Mouse (Mus musculus) hematopoietic stem cell, adult 5-6 weeks (primary cell): ENCODE measurements around the gene Fgf22. TPM values are rescaled to one million over a fixed set of nuclear protein-coding genes. Genes with fewer than 3 reads are reported as not detected.

Source experiments
- ATAC-seq, 2 experiments: fragments of 125-278 bp in 1 of 2; replicated peaks in 1 of 2; 2 replicates each; pipeline ENCODE4 v1.8.0; 2016 to 2017; ENCODE audit warnings: inconsistent platforms in 2 of 2, mild to moderate bottlenecking in 2 of 2, moderate number of reproducible peaks in 2 of 2, low read depth in 1 of 2, moderate TSS enrichment in 1 of 2; ENCODE audit not compliant: low FRiP score in 2 of 2, poor library complexity in 2 of 2, severe bottlenecking in 2 of 2, insufficient read depth in 1 of 2, low TSS enrichment in 1 of 2
- total RNA-seq: library from RNA; stranded (forward); fragments of 172-1452, 232-1000 nt; gene quantifications from 2 replicates; pipeline ENCODE4 v1.2.3, GENCODE M21; 2017

Gene Fgf22
- total RNA-seq, 1 experiment from 2014 or later: not detected

DNA sequence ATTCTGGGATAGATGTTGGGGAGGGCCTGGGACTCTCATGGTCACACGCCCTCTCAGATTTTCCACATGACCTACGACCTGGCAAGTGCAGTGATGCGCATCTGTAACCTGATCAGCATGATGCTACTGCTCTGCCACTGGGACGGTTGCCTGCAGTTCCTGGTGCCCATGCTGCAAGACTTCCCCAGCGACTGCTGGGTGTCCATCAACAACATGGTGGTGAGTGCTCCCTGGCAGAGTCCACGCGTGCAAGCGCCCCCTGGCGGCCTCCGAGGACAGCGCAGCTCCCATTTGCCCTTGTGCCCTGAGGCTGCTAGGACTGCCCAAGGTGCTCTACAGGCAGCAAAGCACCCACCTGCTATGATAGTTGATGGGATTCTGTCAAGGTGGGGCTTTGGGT is 28.8 kb upstream of the Fgf22 start:
- ATAC-seq: peak in 1 of 2 experiments; percentile 62; a peak in 2 of 4 replicates

- no peak for ATAC-seq
These were observed 26.3 kb upstream of the Fgf22 start for GRCm38 (mm10) chr10:79728323-79729249.

DNA sequence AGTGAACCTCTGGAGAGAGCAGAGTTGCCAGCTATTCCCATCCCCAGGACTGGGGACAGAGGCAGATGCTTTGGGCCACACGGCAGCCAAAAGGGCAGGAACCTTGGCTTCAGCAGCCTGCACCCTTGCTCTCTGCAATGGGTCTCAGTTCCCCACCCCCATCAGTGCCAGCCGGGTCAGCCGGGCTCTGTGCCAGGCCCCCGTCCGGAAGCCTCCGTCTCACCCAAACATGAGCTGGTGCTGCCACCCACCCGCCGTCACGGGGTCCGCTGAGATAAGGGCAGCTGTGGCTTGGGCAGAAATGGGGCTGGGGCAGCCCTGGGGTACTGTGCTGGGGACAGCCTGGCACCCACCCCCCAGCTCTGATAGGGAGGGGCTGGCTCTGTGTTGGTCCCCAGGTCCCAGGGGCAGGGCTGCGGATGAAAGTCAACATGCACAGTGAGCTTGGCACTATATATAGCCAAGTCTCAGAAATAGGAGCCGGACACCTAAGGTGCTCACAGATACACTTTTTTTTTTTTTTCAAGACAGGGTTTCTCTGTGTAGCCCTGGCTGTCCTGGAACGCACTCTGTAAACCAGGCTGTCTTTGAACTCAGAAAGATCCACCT is 25.4 kb upstream of the Fgf22 start:
- 0 out of 4 replicates have a peak, but pooled peaks of 1 of the 2 experiments have one; percentile 19 for ATAC-seq

GRCm38 (mm10) chr10:79732500-79732899 is 22.4 kb upstream of the Fgf22 start:
- no peak for ATAC-seq

GRCm38 (mm10) chr10:79733847-79734246 is 21.0 kb upstream of the Fgf22 start:
- no peak for ATAC-seq

DNA sequence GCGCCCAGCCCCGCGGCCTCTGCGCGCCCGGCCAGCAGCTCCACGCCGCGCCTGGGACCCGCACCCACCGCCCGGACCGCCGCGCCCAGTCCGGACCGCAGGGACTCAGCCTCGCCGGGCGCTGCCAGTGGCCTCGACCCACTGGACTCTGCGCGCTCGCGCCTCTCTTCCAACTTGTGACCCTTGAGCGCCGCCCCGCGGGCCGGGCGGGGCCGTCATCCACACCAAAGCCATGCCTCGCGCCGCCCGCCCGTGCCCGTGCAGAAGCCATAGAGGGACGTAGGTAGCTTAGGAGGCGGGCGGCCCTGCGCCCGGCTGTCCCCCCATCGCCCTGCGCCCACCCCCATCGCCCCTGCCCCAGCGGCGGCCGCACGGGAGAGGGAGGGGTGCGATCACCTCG is 19.5 kb upstream of the Fgf22 start:
- no peak for ATAC-seq

DNA sequence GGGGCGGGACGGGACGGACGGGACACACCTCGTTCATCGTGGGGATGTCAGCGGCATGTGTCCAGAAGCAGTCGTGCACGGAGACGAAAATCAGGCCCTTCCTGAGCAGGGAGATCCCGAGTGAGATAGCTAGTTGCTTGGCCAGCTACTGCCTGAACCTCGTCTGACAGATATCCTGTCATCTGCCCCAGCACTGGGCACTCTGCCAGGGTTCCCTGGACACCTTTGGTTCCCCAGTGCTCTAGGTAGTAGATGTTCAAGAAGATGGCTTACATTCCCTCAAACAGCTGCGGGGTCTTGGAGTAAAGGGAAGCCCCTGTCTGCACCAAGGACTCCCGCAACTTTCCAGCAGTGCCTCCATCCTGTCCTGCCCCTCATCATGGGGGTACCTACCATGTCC is 18.2 kb upstream of the Fgf22 start:
- ATAC-seq: no peak

GRCm38 (mm10) chr10:79738259-79738658 is 16.6 kb upstream of the Fgf22 start:
- peak in 1 of 2 experiments; percentile 36; a peak in 1 of 4 replicates for ATAC-seq

DNA sequence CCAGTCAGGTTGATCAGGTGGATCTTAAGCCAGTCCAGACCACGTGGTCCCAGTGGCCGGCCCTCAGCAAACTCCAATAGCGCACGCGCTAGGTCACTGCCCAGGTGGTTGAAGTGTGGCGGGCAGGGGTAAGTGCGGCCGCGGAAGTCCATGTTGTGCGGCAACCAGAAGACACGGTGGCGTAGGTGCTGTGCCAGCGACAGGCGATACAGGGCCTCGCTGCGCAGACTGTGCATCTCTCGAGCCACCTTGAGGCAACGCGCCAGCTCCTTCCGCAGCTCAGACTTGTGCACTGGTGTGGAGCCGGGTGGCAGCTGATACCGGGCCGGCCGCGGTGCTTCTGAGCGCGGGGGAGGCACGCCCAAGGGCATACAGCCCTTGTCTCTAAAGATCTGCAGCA is 15.6 kb upstream of the Fgf22 start:
- ATAC-seq: no peak

DNA sequence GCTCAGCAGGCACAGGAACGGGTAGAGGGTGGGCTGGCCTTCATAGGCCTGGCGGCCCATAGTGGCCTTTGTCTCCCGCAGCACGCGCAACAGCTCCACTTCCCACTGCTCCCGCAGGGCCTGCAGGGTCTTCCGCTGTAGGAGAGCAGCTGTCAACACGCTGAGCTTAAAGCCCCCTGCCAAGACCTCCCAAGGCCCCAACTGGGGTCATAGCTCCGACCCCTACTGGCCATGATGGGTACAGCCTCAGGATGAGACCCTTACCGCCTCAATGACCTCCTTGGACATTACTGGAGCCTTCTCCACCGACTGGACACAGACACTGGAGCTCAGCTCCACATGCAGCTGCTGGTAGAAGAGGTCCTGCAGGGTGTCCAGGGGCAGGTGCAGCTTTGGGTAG is 14.0 kb upstream of the Fgf22 start:
- ATAC-seq: no peak

- ATAC-seq: no peak
These were observed 11.7 kb upstream of the Fgf22 start for GRCm38 (mm10) chr10:79743161-79743560.

- ATAC-seq: no peak
These were observed 11.1 kb upstream of the Fgf22 start for GRCm38 (mm10) chr10:79743650-79744365.

- no peak for ATAC-seq
These were observed 9.5 kb upstream of the Fgf22 start for GRCm38 (mm10) chr10:79745411-79745810.

DNA sequence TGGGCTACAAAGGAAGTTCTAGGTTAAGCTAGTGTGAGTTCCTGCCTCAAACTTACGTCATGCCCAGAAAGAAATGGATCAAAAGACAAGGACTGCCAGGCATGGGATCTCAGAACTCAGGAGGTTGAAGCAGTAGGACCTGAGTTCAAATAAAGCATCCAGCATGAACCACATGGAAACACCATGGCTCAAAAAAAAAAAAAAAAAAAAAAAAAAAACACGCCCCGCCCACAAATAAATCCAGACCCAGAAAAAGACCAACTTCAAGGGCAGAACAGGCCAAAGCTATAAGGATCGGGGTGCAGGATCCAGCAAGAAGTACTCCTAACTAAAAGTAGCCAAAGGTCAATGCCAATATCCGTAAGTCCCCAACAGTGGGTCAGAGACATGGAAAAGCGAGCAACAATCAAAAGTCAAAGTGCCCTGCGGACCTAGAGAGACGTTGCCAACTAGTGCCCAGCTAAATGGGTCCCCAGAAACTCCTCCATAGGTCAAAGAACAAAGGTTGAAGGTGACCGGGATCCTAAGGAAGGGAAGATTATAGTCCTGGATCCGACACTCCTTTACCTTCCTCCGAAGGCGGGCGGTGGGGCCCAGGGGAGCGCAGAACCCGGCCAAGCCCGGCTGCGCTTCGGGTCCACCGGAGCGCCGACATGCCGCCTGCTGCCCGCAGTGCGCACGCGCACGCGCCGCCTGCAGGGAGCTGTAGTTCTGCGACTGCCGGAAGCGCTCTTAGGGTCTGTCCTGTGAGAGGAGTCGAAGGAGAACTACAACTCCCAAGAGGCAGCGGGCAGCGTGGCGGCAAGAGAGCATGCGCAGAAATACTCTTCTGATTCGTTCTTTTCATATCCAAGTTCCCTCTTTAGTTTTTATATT is 8.7 kb upstream of the Fgf22 start, which contains the start of gene Polrmt:
TSS of gene Polrmt (minus strand) at position 684 of the 876 bp plus-strand sequence.
- peak; percentile 96 for ATAC-seq

- peak in 1 of 2 experiments; percentile 30; a peak in 1 of 4 replicates for ATAC-seq
These were observed 8.1 kb upstream of the Fgf22 start for GRCm38 (mm10) chr10:79746774-79747151.

GRCm38 (mm10) chr10:79748496-79748895 is 6.4 kb upstream of the Fgf22 start:
- ATAC-seq: no peak

- ATAC-seq: no peak
These were observed 978 bp downstream of the Fgf22 start for GRCm38 (mm10) chr10:79755854-79756253.
